Mouse (Mus musculus) lung, adult 18-20 months (tissue): ENCODE measurements at regions not wholly inside any gene's neighbourhood (a gene's known extent, or its start where the extent isn't known, plus 50 kb on each side); places are given as distances from the start of the nearest gene placed in this dataset.

Experiments
- DNase-seq, 2 experiments: peaks; one replicate each; pipeline ENCODE4 v3.0.0; 2022; ENCODE audit warnings: mixed read lengths in 2 of 2

GRCm38 (mm10) chr11:111577883-111578282 is 511.9 kb downstream of the Kcnj2 start:
- DNase-seq = no peak

DNA sequence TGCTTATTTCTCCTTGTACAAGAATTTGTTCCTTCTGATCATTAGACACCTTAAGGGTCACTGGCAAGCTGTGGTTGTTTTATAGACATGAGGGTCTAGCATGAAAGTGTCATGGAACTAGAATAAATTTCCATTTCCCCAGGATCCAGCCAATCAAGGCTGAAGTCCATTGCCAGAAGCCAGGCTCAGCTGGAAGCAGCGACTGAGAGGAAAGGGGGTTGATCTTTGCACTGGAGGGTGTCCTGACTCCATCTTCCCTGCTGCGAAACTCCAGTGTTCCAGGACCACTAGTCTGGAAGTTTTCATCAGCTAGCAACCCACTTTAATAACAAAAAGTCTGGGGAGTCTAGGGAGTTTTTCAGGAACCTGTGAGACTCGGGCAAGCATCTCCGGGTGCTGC is 517.0 kb downstream of the Kcnj2 start:
- no peak for DNase-seq

DNA sequence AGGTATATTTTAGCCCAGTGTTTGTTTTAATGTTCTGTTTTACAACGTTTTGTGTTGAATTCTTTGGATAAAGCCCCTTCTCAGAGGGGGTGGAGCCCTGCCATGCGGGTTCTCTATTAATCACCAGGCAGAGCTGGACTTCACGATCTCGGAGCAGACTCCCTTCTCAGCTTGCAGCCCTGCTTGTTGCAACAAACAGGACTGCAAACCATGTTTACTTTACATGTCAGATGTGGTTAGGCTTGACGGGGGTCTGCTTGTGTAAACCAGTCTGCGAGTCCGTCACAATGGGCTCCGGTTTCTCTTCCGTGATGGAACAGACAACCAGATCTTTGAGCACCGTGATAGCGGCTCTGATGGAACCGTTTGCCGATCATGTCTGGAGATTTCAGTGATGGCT is 517.6 kb downstream of the Kcnj2 start:
- DNase-seq = no peak

DNA sequence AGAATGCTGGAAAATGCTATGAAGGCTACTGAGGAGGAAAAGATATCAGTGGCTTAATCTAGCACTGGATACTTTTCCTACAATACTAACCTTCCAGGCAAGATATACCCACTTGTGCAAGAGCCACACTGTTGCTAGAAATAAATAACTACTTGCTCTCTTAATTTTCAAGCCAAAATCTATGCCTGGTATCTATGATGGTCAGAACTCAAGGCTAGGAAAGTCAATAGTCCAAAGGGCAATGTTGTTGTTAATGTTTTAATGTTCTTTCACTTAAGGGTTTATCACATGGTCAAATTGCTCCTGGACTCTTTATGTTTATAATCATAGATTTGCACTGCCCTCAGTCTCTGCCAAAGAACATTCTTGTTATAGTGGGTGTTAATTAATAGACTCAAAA is 533.5 kb downstream of the Kcnj2 start:
- no peak for DNase-seq

DNA sequence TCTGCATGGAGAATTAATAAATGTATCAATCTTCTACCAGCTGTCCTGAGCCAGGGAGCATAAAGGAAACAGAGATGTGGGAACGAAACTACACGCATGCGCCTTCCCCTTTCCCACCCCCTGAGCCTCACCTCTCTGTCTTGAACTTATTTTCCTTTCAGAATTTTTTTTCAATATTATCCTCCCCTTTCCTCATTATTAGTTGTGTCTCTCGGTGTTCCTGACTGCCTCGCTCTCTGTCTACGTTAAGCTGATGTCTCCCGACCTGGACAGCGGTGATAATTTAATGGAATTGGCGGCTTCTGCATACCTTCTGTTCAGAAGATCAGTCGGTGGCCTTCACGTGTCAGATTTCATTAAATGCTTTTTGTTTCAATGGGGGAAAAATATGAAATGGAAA is 539.2 kb downstream of the Kcnj2 start:
- DNase-seq = no peak

GRCm38 (mm10) chr11:111610522-111611015 is 544.6 kb downstream of the Kcnj2 start:
- DNase-seq = no peak

DNA sequence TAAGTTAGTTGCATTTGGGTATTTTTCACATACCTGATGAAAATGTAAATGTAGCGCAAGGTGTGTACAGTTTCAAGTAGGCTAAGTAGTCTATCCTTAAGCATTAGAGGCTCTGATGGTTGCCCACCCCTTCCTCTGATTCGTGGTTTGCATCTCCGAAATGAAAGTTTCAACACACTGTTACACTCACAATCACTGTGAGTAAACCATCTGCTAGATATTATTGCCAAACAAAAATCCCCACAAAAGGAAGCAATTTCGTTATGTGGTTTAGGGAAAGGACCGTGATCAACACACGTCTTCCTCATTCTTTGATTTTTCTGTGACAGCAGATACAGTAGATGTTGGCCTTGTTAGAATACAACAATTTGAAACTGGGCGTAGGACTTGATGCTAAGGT is 577.6 kb downstream of the Kcnj2 start:
- DNase-seq = no peak

DNA sequence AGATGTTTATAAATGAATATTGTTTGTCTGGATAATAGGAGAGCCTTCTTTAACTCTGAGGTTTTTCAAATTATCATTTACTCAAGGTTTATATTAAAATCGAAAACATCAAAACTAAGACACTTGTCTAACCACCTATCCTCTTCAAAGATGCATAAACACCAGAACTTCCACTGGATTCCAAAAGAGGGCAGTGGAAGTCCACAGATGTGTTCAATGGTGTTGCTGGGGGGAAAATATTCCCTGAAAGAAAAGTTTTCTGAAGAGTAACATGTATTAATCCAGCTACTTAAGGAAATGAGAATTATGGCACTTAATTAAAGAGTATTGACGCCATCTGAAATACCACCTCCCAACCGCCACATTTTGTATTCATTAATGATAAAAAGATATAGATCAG is 586.9 kb downstream of the Kcnj2 start:
- DNase-seq = peak in 1 of 2 experiments; percentile 4

- DNase-seq = no peak
These were observed 591.8 kb downstream of the Kcnj2 start for GRCm38 (mm10) chr11:111657778-111658177.

- no peak for DNase-seq
These were observed 592.7 kb downstream of the Kcnj2 start for GRCm38 (mm10) chr11:111658362-111659309.

- DNase-seq = no peak
These were observed 597.3 kb downstream of the Kcnj2 start for GRCm38 (mm10) chr11:111663269-111663668.

GRCm38 (mm10) chr11:111666336-111666735 is 600.4 kb downstream of the Kcnj2 start:
- DNase-seq = no peak

- DNase-seq = no peak
These were observed 605.9 kb downstream of the Kcnj2 start for GRCm38 (mm10) chr11:111671865-111672264.

DNA sequence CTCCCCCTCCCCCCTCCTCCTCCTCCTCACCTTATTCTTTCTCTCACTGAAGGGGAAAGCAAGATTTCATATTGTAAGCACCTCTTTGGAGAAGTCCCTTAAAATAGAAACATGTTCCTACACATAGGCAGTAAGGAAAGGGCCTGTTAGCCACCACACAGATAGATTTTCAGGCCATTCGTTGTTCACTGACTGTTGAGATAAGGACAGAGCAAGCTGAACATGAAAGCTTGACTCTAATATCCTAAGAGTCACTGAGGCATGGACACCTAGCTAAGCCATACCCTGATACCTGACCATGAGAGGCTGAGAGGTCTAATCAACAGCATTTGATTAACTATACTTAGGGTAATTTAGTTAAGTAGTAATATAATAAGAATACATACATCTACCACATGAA is 609.7 kb downstream of the Kcnj2 start:
- DNase-seq = no peak

DNA sequence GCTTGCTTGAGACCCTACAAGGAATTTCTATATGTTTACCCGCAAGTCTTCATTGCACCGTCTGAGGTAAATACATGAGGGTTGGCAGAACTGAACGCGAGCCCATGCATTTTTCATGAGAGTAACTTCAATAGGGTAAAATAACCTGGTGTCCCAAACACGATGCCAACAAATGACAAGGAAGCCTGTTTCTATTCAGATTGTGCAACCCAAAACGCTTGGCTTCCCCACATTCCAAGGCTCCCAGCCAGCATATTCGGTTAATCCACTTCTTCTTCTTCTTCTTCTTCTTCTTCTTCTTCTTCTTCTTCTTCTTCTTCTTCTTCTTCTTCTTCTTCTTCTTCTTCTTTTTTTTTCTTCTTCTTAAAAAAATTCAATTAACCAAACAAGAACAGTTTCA is 616.4 kb downstream of the Kcnj2 start:
- peak; percentile 10 to 15 for DNase-seq

DNA sequence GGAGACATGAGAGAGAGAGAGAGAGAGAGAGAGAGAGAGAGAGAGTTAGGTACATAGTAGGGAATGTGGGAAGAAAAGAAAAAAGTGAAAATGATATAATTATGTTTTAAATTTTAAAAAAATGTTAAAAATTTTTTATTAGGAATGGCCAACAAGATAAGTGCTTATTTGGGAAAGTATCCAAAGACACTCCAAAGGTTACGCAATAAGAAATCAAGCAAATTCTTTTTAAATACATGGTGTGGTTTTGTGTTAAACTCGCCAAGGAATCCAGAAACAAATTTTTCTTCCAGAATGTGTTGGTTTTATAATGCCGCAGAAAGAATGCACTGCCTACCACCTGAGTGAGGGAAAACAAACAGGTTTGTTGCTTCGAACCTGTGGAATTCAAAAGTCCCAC is 617.9 kb downstream of the Kcnj2 start:
- peak in 1 of 2 experiments; percentile 1 for DNase-seq

GRCm38 (mm10) chr11:111687769-111688168 is 621.8 kb downstream of the Kcnj2 start:
- no peak for DNase-seq

DNA sequence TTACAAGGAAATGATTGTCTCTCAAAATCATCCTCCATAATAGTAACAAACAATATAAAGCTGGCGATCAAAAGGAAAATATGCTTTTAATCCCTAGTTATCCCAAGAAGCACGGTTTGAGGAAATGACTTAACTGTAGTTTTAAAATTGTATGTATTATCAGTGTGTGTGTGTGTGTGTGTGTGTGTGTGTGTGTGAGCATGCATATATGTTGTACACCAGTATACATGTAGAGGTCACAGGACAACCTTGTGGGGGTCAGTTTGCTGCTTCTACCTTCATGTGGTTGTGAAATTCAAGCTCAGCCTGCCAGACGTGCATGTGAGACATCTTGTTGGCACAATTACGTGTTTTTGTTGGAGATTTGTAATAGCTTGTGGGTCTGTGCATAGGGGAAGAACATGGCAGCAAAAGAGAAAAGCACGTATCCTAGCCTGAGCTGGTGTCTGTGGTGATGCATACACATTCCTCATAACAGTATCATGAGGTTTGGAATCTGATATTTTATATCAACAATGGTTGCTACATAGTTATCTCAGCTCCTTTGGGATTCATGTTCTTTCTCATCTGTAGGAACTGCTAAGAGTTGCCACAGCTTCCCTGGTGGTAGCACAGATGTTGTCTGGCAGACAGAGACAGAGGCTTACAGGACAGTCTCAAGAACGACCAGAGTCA is 622.4 kb downstream of the Kcnj2 start:
- no peak for DNase-seq

DNA sequence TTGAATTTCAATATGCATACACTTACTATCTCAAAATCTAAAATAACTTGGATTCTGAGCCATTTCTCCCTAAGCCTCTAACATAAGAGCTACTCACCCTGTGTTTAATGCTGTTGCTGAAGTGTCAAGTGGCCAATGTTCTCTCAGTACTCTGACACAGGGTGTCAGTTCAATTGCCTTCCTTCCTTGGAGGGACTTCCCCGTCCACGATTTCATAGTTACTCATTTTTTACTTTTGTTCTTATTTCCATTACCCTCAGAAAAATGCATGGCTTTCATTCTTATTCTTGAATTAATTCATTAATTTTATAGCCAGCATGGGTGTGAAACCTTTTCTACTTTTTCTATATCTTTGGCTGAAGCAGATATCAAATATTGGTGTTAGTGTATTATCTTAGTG is 623.9 kb downstream of the Kcnj2 start:
- DNase-seq = no peak

GRCm38 (mm10) chr11:111691512-111691911 is 625.5 kb downstream of the Kcnj2 start:
- no peak for DNase-seq

- no peak for DNase-seq
These were observed 630.7 kb downstream of the Kcnj2 start for GRCm38 (mm10) chr11:111696668-111697067.

DNA sequence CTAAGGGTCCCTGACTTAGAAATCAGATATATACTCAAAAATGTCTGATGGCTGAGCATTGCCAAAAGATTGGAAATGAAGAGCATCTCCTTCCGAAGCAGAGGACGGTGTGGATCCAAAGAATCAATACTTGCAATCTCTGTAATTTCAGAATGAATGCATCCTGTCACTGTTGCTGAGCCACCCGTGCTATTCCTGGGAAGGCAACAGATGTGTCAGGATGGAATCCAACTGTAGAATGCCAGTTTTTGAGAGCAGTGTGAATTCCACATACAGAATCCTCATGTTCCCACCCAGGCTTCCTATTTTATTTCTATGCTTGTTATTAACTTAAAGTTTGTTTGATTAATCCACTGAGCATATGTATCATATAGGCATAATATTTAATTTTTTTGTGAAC is 633.9 kb downstream of the Kcnj2 start:
- DNase-seq = no peak

DNA sequence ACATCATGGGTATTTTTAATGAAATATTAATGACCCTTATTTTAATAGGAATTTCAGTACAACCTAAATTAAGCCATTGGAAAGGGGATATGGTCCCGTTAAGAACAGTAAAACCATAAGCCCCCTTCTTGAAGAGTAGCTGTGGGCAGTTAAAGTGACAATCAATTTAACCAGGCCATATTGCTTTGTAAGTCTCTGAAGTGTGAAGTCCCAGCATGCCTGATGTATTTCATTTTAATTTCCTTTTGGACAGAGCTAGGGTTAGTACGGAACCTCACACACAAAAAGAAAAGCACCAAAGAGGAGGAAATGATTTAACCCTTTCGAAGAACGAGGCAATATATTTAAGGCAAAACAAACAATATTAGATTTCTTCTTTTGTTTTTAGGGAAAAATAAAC is 640.9 kb downstream of the Kcnj2 start:
- no peak for DNase-seq

GRCm38 (mm10) chr11:111715401-111715800 is 649.4 kb downstream of the Kcnj2 start:
- no peak for DNase-seq
